Mouse (Mus musculus) central nervous system, embryonic 11.5 days (tissue): ENCODE results near the gene Cpm. TPM values are rescaled to one million over a fixed set of nuclear protein-coding genes. Genes with fewer than 3 reads are reported as not detected.

ENCODE experiments used
- polyA plus RNA-seq: library from polyadenylated mRNA; depleted of rRNA; stranded (reverse); fragments of >200 nt; gene quantifications from 2 replicates; pipeline ENCODE4 v1.2.3, GENCODE M21; 2012; rRNA removed

The Cpm gene
- 2.6 and 9.7 TPM in 2 replicates for polyA plus RNA-seq

DNA sequence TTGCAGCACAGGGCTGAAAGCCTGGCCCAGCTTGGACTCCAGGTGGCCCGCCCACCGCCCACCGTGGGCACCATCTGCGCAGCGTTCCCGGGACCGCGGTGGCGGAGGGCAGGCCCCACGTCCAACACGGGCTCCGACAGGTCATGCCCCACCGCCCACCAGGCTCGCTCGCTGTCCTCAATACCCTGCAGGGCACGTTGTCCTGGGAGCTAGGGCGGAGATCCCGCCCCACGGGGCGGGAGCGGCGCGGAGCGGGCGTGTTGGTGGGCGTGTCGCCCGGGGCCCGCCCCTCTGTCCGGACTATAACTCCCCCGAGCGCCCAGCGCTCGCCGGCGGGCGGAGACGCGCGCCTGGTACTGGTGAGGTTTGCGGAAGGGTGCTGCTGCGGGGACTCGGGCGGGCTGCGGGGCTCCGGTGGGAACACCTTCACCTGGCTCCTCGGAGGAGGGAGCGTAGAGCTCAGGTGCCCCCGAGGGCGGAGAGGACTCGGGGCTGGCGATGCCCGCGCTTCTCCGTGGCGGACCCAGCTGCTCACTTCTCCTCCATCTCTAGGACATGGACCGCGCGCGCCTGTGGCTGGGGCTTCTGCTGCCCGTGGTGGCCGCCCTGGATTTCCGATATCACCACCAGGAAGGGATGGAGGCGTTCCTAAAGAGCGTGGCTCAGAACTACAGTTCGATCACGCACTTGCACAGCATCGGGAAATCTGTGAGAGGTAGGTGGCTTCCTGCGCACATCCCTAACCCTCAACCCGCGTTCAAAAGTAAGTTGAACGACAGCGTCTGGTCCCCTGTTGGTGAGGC lies at the start of gene Cpm:
TSS of gene Cpm (plus strand) at position 332 of the 803 bp plus-strand sequence.

DNA sequence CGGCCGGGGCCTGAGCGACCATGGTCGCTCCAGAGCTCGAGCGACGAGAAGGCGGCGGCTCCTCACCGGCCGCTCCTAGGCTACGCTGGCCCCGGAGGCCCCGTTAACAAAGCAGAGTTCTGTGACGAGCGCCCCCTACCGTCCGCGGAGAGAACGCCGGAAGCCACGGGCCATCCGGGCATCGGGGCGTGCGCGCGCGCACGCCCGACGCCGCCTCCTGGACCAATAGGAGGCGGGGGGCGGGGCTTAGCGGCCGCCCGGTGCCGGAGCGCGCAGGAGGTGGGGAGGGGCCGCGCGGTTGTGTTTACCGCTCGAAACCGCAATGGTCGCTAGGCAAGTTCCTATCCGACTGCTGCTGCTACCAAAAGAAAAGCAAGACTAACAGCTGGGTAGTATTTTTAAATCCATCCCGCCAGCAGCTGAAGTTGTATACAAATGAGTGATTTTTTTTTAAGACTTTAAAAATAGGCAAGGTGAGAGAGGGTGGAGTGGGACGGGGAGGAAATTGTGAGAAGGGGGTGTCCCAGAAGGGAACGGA lies 81.4 kb downstream of the Cpm start, which contains the start of gene Mdm2:
TSS of gene Mdm2 (minus strand) at position 155 of the 538 bp plus-strand sequence.

Other genes starting within 250 kb of the Cpm start
- gene Cpsf6, start 249.5 kb upstream of the Cpm start, polyA plus RNA-seq = 134 and 180 TPM in 2 replicates
- gene Mdm2, start 81.3 kb downstream of the Cpm start, polyA plus RNA-seq = 82.8 and 148 TPM in 2 replicates
- gene Slc35e3, start 116.9 kb downstream of the Cpm start, polyA plus RNA-seq = 18.0 and 28.0 TPM in 2 replicates
- gene Nup107, start 163.2 kb downstream of the Cpm start, polyA plus RNA-seq = 66.1 and 90.0 TPM in 2 replicates
- gene Rap1b, start 216.5 kb downstream of the Cpm start, polyA plus RNA-seq = 48.6 and 98.4 TPM in 2 replicates